Comparison of ENCODE assay signal across 8 mouse cellular contexts in the genomic region with DNA sequence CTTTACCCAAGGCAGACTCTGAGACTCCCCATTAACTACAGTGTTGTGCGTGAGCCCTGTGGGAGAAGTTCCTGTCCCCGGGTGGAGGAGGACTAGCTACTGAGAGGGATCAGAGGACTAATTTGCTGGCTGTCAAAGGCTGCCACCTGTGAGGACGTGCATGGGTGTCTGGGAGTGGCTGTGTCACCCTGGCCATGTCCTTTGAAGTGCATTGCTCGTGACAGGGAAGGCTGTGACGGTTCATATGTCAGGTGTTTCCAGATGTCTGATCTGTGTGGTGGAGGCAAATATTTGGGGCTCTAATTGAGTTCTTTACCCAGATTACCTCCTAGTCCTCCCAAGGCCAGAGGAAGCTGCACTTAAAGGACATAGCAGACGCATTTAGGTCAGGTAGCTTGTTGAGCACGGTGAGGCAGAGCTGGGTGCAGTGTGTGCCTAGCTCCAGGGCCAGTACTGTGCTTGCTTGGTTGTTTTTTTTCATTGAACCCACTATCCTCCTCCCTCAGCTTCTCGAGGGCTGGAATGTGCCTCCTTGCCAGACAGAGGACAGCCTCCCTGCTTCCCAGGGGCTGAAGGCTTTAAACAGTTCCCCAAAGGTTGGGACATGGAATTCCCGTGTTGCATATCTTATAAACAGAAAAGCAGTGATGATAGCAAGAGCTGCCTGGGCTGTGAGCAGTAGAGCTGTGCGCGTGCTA. TPM values are rescaled to one million over a fixed set of nuclear protein-coding genes. Genes with fewer than 3 reads are reported as not detected.
DNase-seq lines count a peak whose midpoint lies in the region; ATAC-seq and TF ChIP-seq lines count a peak whose summit lies in the region.

No protein-coding gene starts in this region.

- DNase-seq in hindbrain, embryonic 10.5 days (ENCODE audit: low spot score): no peak
- no peak for DNase-seq in hindbrain, embryonic 11.5 days (ENCODE audit: low spot score)
- DNase-seq in NIH3T3 (ENCODE audit: low read depth): peak; percentile 36
- DNase-seq in forebrain, embryonic 14.5 days (ENCODE audit: low spot score): no peak
- no peak for DNase-seq in liver, embryonic 14.5 days (ENCODE audit: low read depth in 3 of 3, low spot score in 3 of 3)
- no peak for DNase-seq in cerebellum, adult 2 months
- no peak for DNase-seq in cerebellum, postnatal 10 days
- DNase-seq in gastrocnemius, postnatal 36 days: no peak

- TF ChIP-seq EP300 in liver, embryonic 14.5 days (IDR thresholded peaks at IDR 0.05; ENCODE audit: low read depth): no peak

- no peak for TF ChIP-seq CTCF in liver, embryonic 14.5 days (IDR thresholded peaks at IDR 0.05; ENCODE audit: low read depth)
- TF ChIP-seq CTCF in cerebellum, adult 2 months (IDR thresholded peaks at IDR 0.05; ENCODE audit: borderline replicate concordance, insufficient read depth, low read depth, low read length): no peak

- no peaks in the 10 kb centered on the region for H3K9me3 ChIP-seq in hindbrain, embryonic 10.5 days
- no peaks in the 10 kb centered on the region for H3K9me3 ChIP-seq in hindbrain, embryonic 11.5 days (ENCODE audit: control insufficient read depth, low read length)
- no peaks in the 10 kb centered on the region for H3K9me3 ChIP-seq in forebrain, embryonic 14.5 days (replicated peaks; ENCODE audit: control insufficient read depth, low read length)
- H3K9me3 ChIP-seq in liver, embryonic 14.5 days (ENCODE audit: control insufficient read depth, low read length): no peaks in the 10 kb centered on the region

- intact Hi-C loops in gastrocnemius, postnatal 36 days (cut with DNase I): no loop called here

- H3K9ac ChIP-seq in hindbrain, embryonic 11.5 days (ENCODE audit: low read depth, low read length): no peak overlapping the region
- H3K9ac ChIP-seq in forebrain, embryonic 14.5 days (ENCODE audit: low read length): peak overlapping the region; percentile 7; the same call in 1 of the 2 replicates
- H3K9ac ChIP-seq in liver, embryonic 14.5 days (replicated peaks): 0 out of 2 replicates have a peak overlapping the region, but pooled peaks have one; percentile 4

- H3K4me2 ChIP-seq in hindbrain, embryonic 11.5 days (replicated peaks; ENCODE audit: low read depth, low read length): no peak overlapping the region
- H3K4me2 ChIP-seq in forebrain, embryonic 14.5 days (ENCODE audit: low read length): peak overlapping the region; percentile 97
- peak overlapping the region; percentile 100 for H3K4me2 ChIP-seq in liver, embryonic 14.5 days (ENCODE audit: low read depth)

- no peak for ATAC-seq in hindbrain, embryonic 11.5 days (ENCODE audit: low FRiP score)
- ATAC-seq in forebrain, embryonic 14.5 days: no peak
- no peak for ATAC-seq in liver, embryonic 14.5 days (ENCODE audit: insufficient read depth)

- H3K4me1 ChIP-seq in hindbrain, embryonic 10.5 days (replicated peaks): peaks cover 53% of the 10 kb centered on the region
- H3K4me1 ChIP-seq in hindbrain, embryonic 11.5 days (replicated peaks; ENCODE audit: control insufficient read depth, insufficient read depth, low read length): peaks cover 3% of the 10 kb centered on the region; the same call in 1 of the 2 replicates
- peaks cover 28% of the 10 kb centered on the region for H3K4me1 ChIP-seq in forebrain, embryonic 14.5 days (ENCODE audit: control insufficient read depth, insufficient read depth, low read length)
- peaks cover 20 to 36% of the 10 kb centered on the region in 2 experiments for H3K4me1 ChIP-seq in liver, embryonic 14.5 days (replicated peaks; ENCODE audit: control insufficient read depth in 2 of 2, insufficient read depth in 2 of 2, low read length in 1 of 2)
- no peaks in the 10 kb centered on the region for H3K4me1 ChIP-seq in cerebellum, adult 2 months (ENCODE audit: control insufficient read depth, insufficient read depth, low read length)

- no peak overlapping the region for H3K27ac ChIP-seq in hindbrain, embryonic 10.5 days
- H3K27ac ChIP-seq in hindbrain, embryonic 11.5 days (ENCODE audit: low read depth, low read length): no peak overlapping the region
- H3K27ac ChIP-seq in forebrain, embryonic 14.5 days (ENCODE audit: low read depth, low read length): no peak overlapping the region
- no peak overlapping the region for H3K27ac ChIP-seq in liver, embryonic 14.5 days
- no peak overlapping the region for H3K27ac ChIP-seq in cerebellum, adult 2 months (ENCODE audit: insufficient read depth, low read length)

- no peaks in the 10 kb centered on the region for H3K27me3 ChIP-seq in hindbrain, embryonic 10.5 days (ENCODE audit: insufficient read depth, poor library complexity, severe bottlenecking)
- H3K27me3 ChIP-seq in hindbrain, embryonic 11.5 days (ENCODE audit: control insufficient read depth, insufficient read depth, low read length): no peaks in the 10 kb centered on the region
- H3K27me3 ChIP-seq in forebrain, embryonic 14.5 days (replicated peaks; ENCODE audit: control insufficient read depth, insufficient read depth, low read length): no peaks in the 10 kb centered on the region
- no peaks in the 10 kb centered on the region for H3K27me3 ChIP-seq in liver, embryonic 14.5 days (ENCODE audit: control insufficient read depth, insufficient read depth, low read length)
- H3K27me3 ChIP-seq in cerebellum, adult 2 months (ENCODE audit: control insufficient read depth, insufficient read depth, low read length): no peaks in the 10 kb centered on the region; the same call in 1 of the 2 replicates

- H3K4me3 ChIP-seq in hindbrain, embryonic 10.5 days: peak overlapping the region; percentile 91
- H3K4me3 ChIP-seq in hindbrain, embryonic 11.5 days (ENCODE audit: low read depth, low read length): no peak overlapping the region
- no peak overlapping the region for H3K4me3 ChIP-seq in forebrain, embryonic 14.5 days (ENCODE audit: low read depth, low read length)
- H3K4me3 ChIP-seq in liver, embryonic 14.5 days (ENCODE audit: insufficient read depth in 1 of 2, low read depth in 2 of 2, low read length in 2 of 2): peak overlapping the region in 1 of 2 experiments; percentile 17; a peak in 1 of 4 replicates
- no peak overlapping the region for H3K4me3 ChIP-seq in cerebellum, adult 2 months (replicated peaks; ENCODE audit: insufficient read depth, low read depth, low read length)

- TF ChIP-seq POLR2A in cerebellum, adult 2 months (IDR thresholded peaks at IDR 0.05; ENCODE audit: borderline replicate concordance, insufficient read depth, low read length): no peak

- peaks cover 48% of the 10 kb centered on the region for H3K36me3 ChIP-seq in hindbrain, embryonic 10.5 days
- H3K36me3 ChIP-seq in hindbrain, embryonic 11.5 days (ENCODE audit: control insufficient read depth, insufficient read depth, low read length): no peaks in the 10 kb centered on the region
- 0 out of 2 replicates have a peak, but pooled peaks cover 12% of the 10 kb centered on the region for H3K36me3 ChIP-seq in forebrain, embryonic 14.5 days (ENCODE audit: control insufficient read depth, insufficient read depth, low read length)
- H3K36me3 ChIP-seq in liver, embryonic 14.5 days (replicated peaks; ENCODE audit: control insufficient read depth, insufficient read depth, low read depth): peaks cover 20% of the 10 kb centered on the region

- WGBS in hindbrain, embryonic 10.5 days: 61% methylated on average over 11 of the region's 11 CpGs
- WGBS in hindbrain, embryonic 11.5 days: 61% methylated on average over 11 of the region's 11 CpGs
- 64% methylated on average over 11 of the region's 11 CpGs for WGBS in forebrain, embryonic 14.5 days
- 73% methylated on average over 11 of the region's 11 CpGs for WGBS in liver, embryonic 14.5 days (ENCODE audit: insufficient replicate concordance)
- 74% methylated on average over 11 of the region's 11 CpGs for WGBS in cerebellum, adult 2 months

RNA-seq across cellular contexts. Expression of a gene that starts 3.3 kb away (rescaled TPM):
- 46.8 and 48.8 TPM in 2 replicates for polyA plus RNA-seq in hindbrain, embryonic 10.5 days (2016; fragmentation: Nextera tagmentation; extraction: Ambion mirVana)
- 37.8 and 38.3 TPM in 2 replicates for polyA plus RNA-seq in hindbrain, embryonic 11.5 days (2014; fragmentation: Nextera tagmentation; extraction: Ambion mirVana)
- 22.9 and 25.4 TPM in 2 replicates for polyA plus RNA-seq in forebrain, embryonic 14.5 days (2014; fragmentation: Nextera tagmentation; extraction: Ambion mirVana)
- polyA plus RNA-seq in liver, embryonic 14.5 days (2012; rRNA removed): 11.6 and 12.4 TPM in 2 replicates
- 11.2 and 13.7 TPM in 2 replicates for polyA plus RNA-seq in liver, embryonic 14.5 days (2014; fragmentation: Nextera tagmentation; extraction: Ambion mirVana)
- 2.5 and 3.0 TPM in 2 replicates for polyA plus RNA-seq in cerebellum, adult 2 months (2012; rRNA removed)
- total RNA-seq in gastrocnemius, postnatal 36 days (2021): 1 to 10 TPM; 1.1 to 1.7 TPM

RNA-seq across cellular contexts. Expression of a gene that starts 23.4 kb away (rescaled TPM):
- polyA plus RNA-seq in hindbrain, embryonic 10.5 days (2016; fragmentation: Nextera tagmentation; extraction: Ambion mirVana): 16.4 and 17.9 TPM in 2 replicates
- 14.8 and 15.4 TPM in 2 replicates for polyA plus RNA-seq in hindbrain, embryonic 11.5 days (2014; fragmentation: Nextera tagmentation; extraction: Ambion mirVana)
- 15.6 and 16.1 TPM in 2 replicates for polyA plus RNA-seq in forebrain, embryonic 14.5 days (2014; fragmentation: Nextera tagmentation; extraction: Ambion mirVana)
- 4.4 and 4.6 TPM in 2 replicates for polyA plus RNA-seq in liver, embryonic 14.5 days (2012; rRNA removed)
- polyA plus RNA-seq in liver, embryonic 14.5 days (2014; fragmentation: Nextera tagmentation; extraction: Ambion mirVana): 3.2 and 3.9 TPM in 2 replicates
- polyA plus RNA-seq in cerebellum, adult 2 months (2012; rRNA removed): 23.1 and 23.3 TPM in 2 replicates
- 1 to 10 TPM; 7.0 to 9.5 TPM for total RNA-seq in gastrocnemius, postnatal 36 days (2021)
